Mouse (Mus musculus) kidney, embryonic 14.5 days (tissue): ENCODE measurements around the gene Nap1l1. TPM values are rescaled to one million over a fixed set of nuclear protein-coding genes. Genes with fewer than 3 reads are reported as not detected.

Source experiments
- ATAC-seq: fragments of 200-750 bp; cut with Nextera tagmentation; 2 replicates; pipeline ENCODE4 v1.8.0; 2017; ENCODE audit warnings: moderate number of reproducible peaks, mild to moderate bottlenecking, moderate TSS enrichment, moderate library complexity; ENCODE audit not compliant: low FRiP score, low TSS enrichment
- H3K27ac ChIP-seq: fragments of 300-500 bp; sonication (generic); 2 replicates; pipeline ENCODE4 v1.5.1; 2014; ENCODE audit warnings: low read depth, mild to moderate bottlenecking, low read length, moderate library complexity, mixed read lengths
- H3K27me3 ChIP-seq: fragments of 300-500 bp; sonication (generic); 2 replicates; pipeline ENCODE4 v1.6.1; 2014; ENCODE audit warnings: mild to moderate bottlenecking, low read length; ENCODE audit not compliant: control insufficient read depth, insufficient read depth
- H3K36me3 ChIP-seq: fragments of 300-500 bp; sonication (generic); 2 replicates; pipeline ENCODE4 v1.6.1; 2014; ENCODE audit warnings: low read length, mixed read lengths; ENCODE audit not compliant: control insufficient read depth, insufficient read depth
- H3K4me1 ChIP-seq: fragments of 300-500 bp; sonication (generic); 2 replicates; pipeline ENCODE4 v1.6.1; 2014; ENCODE audit warnings: low read length, mixed read lengths; ENCODE audit not compliant: control insufficient read depth, insufficient read depth
- H3K4me2 ChIP-seq: fragments of 300-500 bp; sonication (generic); replicated peaks from 2 replicates; pipeline ENCODE4 v1.6.1; 2014; ENCODE audit warnings: low read depth, mild to moderate bottlenecking, low read length
- H3K4me3 ChIP-seq: fragments of 300-500 bp; sonication (generic); 2 replicates; pipeline ENCODE4 v1.5.1; 2014; ENCODE audit warnings: mild to moderate bottlenecking, low read length
- H3K9ac ChIP-seq: fragments of 300-500 bp; sonication (generic); 2 replicates; pipeline ENCODE4 v1.6.1; 2014; ENCODE audit warnings: low read depth, mild to moderate bottlenecking, low read length, moderate library complexity
- H3K9me3 ChIP-seq: fragments of 300-500 bp; sonication (generic); 2 replicates; pipeline ENCODE4 v1.6.1; 2016; ENCODE audit warnings: low read length; ENCODE audit not compliant: control insufficient read depth
- WGBS: fragments of 180-500 bp; shearing (Covaris S2); extraction: QIAGEN DNeasy Blood & Tissue Kit; methylation state at CpG from one replicate; pipeline ENCODE4 v1.1.7; 2014; 5-methylcytosine and 5-hydroxymethylcytosine counted together
- polyA plus RNA-seq: library from polyadenylated mRNA; unstranded; fragments of >200 nt; fragmentation: Nextera tagmentation; extraction: Ambion mirVana; gene quantifications from 2 replicates; pipeline ENCODE4 v1.2.1, GENCODE M21; 2014

Gene Nap1l1
- polyA plus RNA-seq, 1 experiment from 2014 or later: 315 TPM

DNA sequence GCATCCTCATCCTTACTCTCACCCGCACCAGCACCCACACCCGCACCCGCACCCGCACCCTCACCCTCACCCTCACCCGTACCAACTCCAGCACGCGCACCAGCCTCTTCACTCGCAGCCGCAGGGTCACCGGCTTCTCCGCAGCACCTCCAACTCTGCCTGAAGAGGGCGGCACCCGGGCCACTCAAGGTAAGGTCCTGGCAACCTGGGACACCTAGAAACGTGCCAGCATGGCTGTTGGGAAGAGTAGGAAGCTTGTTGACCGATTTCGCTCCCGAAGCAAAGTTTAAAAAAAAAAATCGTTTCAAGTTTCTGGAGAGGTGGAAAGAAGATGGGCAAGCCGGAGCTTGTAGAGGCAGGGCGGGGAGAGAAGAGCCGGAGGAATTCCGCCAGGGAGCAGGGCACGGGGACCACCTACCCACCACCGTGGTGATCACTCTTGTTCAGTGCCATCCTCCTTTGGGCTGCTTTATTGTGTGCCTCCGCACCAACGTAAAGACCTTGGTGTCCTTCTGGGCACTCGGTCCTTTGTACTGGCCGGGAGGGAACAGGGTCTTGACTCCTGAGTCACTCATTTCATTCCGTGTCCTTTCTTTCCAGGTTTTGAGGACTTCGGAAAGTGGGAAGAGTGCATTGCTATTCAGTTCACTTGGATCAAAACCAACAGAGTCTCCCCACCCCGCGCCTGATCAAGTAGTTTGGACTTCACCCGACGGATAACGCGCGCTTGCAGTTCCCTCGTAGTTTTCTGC, 34.6 kb downstream of the Nap1l1 start:
- peak; percentile 13 for ATAC-seq
- no peaks in the 10 kb centered on the region for H3K36me3 ChIP-seq
- H3K27ac ChIP-seq: peak overlapping the region; percentile 97
- H3K4me2 ChIP-seq: peak overlapping the region; percentile 77
- H3K4me3 ChIP-seq: peak overlapping the region; percentile 88
- no peaks in the 10 kb centered on the region for H3K9me3 ChIP-seq
- H3K27me3 ChIP-seq: no peaks in the 10 kb centered on the region
- under 1% methylated on average over 38 of the region's 38 CpGs for WGBS
- H3K9ac ChIP-seq: peak overlapping the region; percentile 96
- H3K4me1 ChIP-seq: peaks cover 41% of the 10 kb centered on the region

DNA sequence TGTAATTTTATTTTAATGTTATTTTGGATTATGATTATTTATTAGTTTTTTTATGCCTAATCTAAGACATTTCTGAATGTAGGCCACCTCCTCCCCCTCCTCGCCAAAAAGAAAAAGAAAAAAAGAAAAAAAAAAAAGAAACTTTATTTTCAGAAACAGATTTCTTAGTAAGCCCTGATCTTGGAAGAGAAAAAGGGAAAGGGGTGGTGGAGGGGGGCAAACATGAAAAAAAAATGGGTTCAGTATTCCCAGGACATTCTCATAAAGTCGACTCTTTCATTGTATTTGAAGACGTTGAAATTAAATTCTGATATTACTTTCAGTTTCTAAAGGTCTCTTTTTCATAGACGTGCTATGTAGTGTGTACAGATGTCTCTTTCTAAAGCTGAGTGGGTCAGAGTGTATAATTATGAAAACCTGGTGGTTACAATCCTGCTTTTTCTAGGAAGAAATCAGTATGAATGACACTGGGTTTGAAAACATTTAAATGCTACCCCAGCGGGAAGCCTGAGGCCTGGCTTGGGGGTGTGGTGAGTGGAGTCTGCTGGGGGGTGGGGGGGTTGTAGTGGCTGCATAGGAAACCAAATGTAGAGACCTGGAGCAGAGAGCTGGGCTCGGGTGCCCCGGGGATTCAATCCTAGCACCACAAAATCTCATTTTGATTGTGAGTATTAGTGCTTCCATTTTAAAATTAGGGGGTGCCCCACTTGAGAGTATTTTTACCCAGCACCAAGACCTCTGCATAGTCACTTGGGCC, 35.5 kb downstream of the Nap1l1 start:
- Histone ChIP-seq H3K36me3 (no peaks in the 10 kb centered on the region), H3K4me3 (peak overlapping the region; percentile 88), H3K27ac (no peak overlapping the region), H3K4me2 (peak overlapping the region; percentile 77), H3K9me3 (no peaks in the 10 kb centered on the region), H3K9ac (peak overlapping the region; percentile 96), H3K4me1 (peaks cover 35% of the 10 kb centered on the region), H3K27me3 (no peaks in the 10 kb centered on the region)
- no peak for ATAC-seq
- 7% methylated on average over 7 of the region's 7 CpGs for WGBS

DNA sequence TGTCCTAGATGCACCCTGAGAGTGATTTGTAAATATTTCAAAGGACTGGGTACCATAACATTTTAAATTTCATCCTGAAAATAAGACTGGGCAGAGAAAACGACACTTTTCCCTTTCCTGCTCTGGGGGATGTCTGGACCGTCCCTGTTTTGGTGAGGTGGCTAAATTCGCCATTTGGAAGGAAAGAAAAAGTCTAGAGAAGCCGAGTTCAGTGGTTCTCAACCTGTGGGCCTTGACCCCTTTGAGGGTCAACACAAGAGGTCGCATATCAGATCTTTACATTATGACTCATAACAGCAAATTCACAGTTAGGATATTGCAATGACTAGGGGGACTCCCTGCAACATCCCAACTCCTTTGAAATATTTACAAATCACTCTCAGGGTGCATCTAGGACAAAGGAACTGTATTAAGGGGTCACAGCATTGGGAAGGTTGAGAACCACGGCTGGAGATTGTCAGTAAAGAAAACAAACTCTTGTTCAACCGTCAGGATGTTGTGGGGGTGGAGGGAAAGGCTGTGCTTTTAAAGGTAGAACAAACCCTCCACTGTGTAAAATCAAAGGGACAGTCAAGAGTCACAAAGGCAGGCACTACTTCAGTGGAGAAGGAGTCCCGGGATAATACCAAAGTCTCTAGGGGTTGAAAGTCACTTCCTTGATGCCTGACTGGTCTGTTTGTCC, 36.2 kb downstream of the Nap1l1 start:
- no peaks in the 10 kb centered on the region for H3K9me3 ChIP-seq
- peak overlapping the region; percentile 96; the same call in 1 of the 2 replicates for H3K9ac ChIP-seq
- no peak for ATAC-seq
- WGBS: 18% methylated on average over 8 of the region's 8 CpGs
- H3K4me1 ChIP-seq: peaks cover 28% of the 10 kb centered on the region
- H3K27ac ChIP-seq: no peak overlapping the region
- no peaks in the 10 kb centered on the region for H3K36me3 ChIP-seq
- no peaks in the 10 kb centered on the region for H3K27me3 ChIP-seq
- peak overlapping the region; percentile 88 for H3K4me3 ChIP-seq
- peak overlapping the region; percentile 77 for H3K4me2 ChIP-seq

DNA sequence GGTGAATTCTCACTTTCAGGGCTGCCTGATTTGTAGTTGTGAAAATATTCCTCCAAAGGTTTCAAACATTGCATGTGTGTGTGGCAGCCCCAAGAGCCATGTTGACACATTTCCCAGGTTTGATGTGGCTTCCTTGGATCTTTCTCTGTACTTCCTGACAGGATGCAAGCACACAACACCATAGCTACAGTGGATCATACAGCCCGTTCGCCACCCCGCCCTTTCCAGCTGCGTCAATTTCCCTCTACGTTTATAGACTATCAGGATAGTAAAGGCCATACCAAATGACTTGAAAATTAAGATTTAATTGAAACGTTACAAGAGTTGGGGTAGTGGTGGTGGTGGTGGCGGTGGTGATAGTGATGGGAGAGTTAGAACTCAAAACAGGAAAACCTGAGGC, 37.0 kb downstream of the Nap1l1 start:
- no peak overlapping the region for H3K27ac ChIP-seq
- H3K9me3 ChIP-seq: no peaks in the 10 kb centered on the region
- no peak overlapping the region for H3K9ac ChIP-seq
- H3K4me1 ChIP-seq: peaks cover 28% of the 10 kb centered on the region
- no peaks in the 10 kb centered on the region for H3K27me3 ChIP-seq
- no peak for ATAC-seq
- 73% methylated on average over 7 of the region's 7 CpGs for WGBS
- H3K36me3 ChIP-seq: no peaks in the 10 kb centered on the region
- no peak overlapping the region for H3K4me2 ChIP-seq
- H3K4me3 ChIP-seq: peak overlapping the region; percentile 88; the same call in 1 of the 2 replicates

DNA sequence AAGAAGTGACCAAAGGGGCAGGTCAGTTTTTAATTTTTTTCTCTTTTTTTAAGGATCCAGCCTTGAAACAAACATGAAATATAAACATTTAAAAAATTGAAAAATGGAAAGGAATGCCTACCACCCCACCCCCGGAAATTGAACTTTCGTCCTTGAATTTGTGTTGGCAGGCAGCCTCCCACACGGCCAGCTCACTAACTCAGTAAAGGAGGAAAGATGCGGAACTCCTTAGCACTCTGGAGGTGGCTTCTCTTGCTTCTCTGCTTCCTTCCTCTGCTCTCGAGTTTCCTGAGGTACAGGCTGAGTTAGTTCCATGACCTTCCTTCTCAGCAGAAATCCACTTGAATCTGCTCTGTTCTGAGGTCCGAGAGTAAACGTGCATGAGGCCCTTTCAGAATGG, 37.8 kb downstream of the Nap1l1 start:
- H3K4me3 ChIP-seq: no peak overlapping the region
- no peak overlapping the region for H3K4me2 ChIP-seq
- H3K9ac ChIP-seq: no peak overlapping the region
- peaks cover 23% of the 10 kb centered on the region for H3K4me1 ChIP-seq
- no peaks in the 10 kb centered on the region for H3K36me3 ChIP-seq
- no peaks in the 10 kb centered on the region for H3K9me3 ChIP-seq
- 22% methylated on average over 7 of the region's 7 CpGs for WGBS
- H3K27me3 ChIP-seq: no peaks in the 10 kb centered on the region
- no peak for ATAC-seq
- H3K27ac ChIP-seq: no peak overlapping the region; the same call in 1 of the 2 replicates

DNA sequence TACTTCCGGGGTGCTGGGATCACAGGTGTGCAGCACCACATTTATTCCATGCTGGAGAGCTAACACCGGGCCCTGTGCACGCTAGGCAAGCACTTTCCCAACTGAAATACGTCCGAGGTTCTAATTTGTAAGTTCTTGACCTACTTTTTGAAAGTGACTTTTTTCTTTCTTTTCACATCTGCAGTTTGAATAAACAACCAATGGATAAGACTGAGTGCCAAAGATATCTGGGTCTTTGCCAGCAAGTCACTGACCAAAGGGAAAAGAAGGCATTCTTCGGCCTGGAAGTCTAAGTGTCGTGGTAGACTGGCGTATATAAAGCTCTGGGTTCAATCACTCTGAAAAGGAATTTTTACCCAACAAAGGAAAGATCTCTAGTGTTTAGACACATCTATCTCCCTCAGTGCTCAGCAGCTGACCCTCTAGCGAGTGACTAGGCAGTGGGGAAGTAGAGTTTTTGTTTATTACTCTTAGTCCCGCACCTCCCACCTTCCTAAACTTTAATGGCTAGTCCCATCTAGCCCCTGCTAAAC, 39.1 kb downstream of the Nap1l1 start:
- Histone ChIP-seq H3K4me2 (no peak overlapping the region), H3K4me1 (peaks cover 33% of the 10 kb centered on the region)
- ATAC-seq: no peak

DNA sequence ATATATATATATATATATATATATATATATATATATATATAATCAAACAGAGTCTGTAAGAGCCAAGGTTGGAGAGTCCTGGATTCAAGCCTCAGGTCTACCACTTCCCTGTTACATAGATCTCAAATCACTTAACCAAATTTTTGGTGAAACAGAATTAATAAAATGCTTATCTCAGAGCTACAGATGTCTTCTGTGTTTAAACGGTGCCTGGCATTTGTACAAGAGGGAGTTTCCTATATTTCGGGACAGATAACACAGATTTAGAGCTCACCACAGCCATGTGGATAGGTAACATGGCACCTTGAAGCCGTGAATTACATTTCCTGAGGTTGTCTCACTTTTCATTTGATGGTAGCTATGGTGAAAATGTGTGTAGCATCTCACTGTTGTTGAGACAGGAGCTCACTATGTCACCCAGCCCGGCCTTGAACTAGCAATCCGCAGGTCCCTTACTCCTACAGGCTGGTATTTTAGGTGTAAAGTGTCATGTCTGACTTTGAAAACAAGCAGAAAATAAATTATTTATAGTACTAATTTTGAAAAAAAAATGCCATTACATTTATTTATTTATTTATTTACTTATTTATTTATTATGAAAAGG, 41.4 kb downstream of the Nap1l1 start:
- WGBS: 91% methylated on average over 5 of the region's 5 CpGs
- no peak for ATAC-seq
- peaks cover 29% of the 10 kb centered on the region for H3K4me1 ChIP-seq

More for the DNA sequence above, 39.1 kb downstream of the Nap1l1 start:
- no peaks in the 10 kb centered on the region for H3K36me3 ChIP-seq
- H3K27ac ChIP-seq: no peak overlapping the region
- H3K4me3 ChIP-seq: no peak overlapping the region
- no peak overlapping the region for H3K9ac ChIP-seq
- H3K27me3 ChIP-seq: no peaks in the 10 kb centered on the region
- 71% methylated on average over 10 of the region's 10 CpGs for WGBS
- H3K9me3 ChIP-seq: no peaks in the 10 kb centered on the region

DNA sequence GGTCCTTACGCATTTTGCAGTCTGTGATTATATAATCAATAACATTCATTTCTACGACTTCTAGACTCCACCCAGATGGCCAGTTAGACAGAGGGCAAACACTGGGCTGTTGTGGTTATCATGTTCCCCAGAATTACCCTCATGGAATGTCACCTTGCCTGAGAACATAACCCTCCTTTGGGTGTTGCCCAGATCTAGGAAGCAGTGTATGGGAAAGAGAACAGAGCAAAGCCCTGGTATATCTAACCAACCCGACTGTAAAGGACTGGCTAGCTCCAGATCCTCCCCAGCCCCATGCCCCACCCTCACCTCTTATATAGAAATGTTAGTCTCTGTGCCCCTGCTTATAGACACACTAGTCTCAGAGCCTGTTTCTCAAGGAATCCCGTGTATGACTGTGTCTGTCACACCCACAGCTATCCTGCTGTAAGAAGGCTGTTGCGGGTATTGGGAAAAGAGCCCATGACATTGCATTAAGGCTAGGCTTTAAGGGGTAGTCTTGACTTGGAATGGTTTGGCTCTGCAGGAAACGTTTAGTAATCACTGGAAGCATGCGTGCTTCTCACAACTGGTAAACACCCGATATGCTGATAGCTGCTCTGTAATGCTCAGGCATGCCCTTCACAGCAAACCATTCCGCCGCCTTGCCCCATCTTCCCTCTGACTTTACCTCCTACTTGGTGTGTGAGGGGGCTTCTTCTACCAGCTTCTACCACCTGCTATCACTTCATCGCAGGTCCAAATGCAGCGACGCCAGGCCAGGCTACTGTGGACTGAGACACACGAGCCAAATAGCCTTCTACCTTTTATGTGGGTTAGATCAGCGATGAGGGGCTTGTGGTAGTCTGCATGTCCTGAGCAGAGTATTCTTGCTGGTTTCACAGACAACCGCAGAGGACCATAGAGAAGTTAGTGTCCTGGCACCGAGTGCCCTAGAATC, 42.3 kb downstream of the Nap1l1 start:
- no peak for ATAC-seq
- Histone ChIP-seq H3K27ac (no peak overlapping the region; the same call in 1 of the 2 replicates), H3K4me3 (no peak overlapping the region), H3K36me3 (no peaks in the 10 kb centered on the region), H3K9me3 (no peaks in the 10 kb centered on the region), H3K4me2 (no peak overlapping the region), H3K9ac (no peak overlapping the region), H3K4me1 (peaks cover 22% of the 10 kb centered on the region), H3K27me3 (no peaks in the 10 kb centered on the region)
- 79% methylated on average over 17 of the region's 17 CpGs for WGBS

More for the DNA sequence above, 41.4 kb downstream of the Nap1l1 start:
- no peak overlapping the region for H3K4me2 ChIP-seq
- no peak overlapping the region for H3K4me3 ChIP-seq
- no peak overlapping the region for H3K9ac ChIP-seq
- H3K36me3 ChIP-seq: no peaks in the 10 kb centered on the region
- H3K27ac ChIP-seq: no peak overlapping the region
- H3K9me3 ChIP-seq: no peaks in the 10 kb centered on the region
- H3K27me3 ChIP-seq: no peaks in the 10 kb centered on the region
